ENCODE assay signal across 13 mouse cellular contexts in the genomic region with DNA sequence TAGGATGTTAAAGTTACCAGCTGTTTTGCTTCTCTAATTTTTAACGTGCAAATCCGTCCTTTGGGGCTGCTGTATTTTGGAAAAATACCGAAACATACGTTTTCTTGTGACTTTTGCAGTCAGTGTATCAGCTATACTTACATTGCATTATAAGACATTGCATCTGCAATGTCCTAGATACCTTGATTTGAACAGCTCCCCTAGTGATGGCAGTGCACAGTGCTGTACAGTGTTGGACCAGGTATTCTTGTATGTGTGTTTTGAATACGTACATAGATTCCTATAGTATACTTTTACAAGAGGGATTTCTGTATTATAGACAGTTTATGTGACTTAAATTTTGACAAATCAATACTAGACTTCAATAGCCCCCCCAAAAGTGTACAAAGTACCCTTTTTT.
"Had no signal": no experiment of that assay in that cellular context is flagged by ENCODE, and none has a peak within 500 bp of the region (broad histone marks: within the 10 kb centered on the region; RNA-seq: fewer than 3 reads in every experiment).

No protein-coding gene starts in this region.

- H3K4me3 ChIP-seq: kidney, embryonic 15.5 days; left cerebral cortex, adult 2 months; limb, embryonic 10.5 days; liver, embryonic 15.5 days had no signal

- H3K27ac ChIP-seq: kidney, embryonic 15.5 days; left cerebral cortex, adult 2 months; limb, embryonic 10.5 days; liver, embryonic 15.5 days; macrophage had no signal

- H3K4me1 ChIP-seq: kidney, embryonic 15.5 days; limb, embryonic 10.5 days; liver, embryonic 15.5 days had no signal

- H3K9ac ChIP-seq: kidney, embryonic 15.5 days; liver, embryonic 15.5 days; lung, embryonic 14.5 days had no signal

- H3K4me2 ChIP-seq: kidney, embryonic 15.5 days; liver, embryonic 11.5 days; liver, embryonic 15.5 days; lung, embryonic 14.5 days had no signal

- H3K27me3 ChIP-seq: kidney, embryonic 15.5 days; liver, embryonic 15.5 days had no signal

- ATAC-seq: midbrain, embryonic 16.5 days had no signal

- H3K9me3 ChIP-seq: kidney, embryonic 15.5 days; limb, embryonic 10.5 days; liver, embryonic 15.5 days had no signal

- DNase-seq: kidney, adult 2 months; kidney, postnatal 36 days; lung, embryonic 14.5 days; lung, postnatal 10 days; right cerebral cortex, postnatal 14 days; thymus, postnatal 36 days had no signal
